Mouse (Mus musculus) midbrain, embryonic 12.5 days (tissue): ENCODE results near the gene Tfap2e. TPM values are rescaled to one million over a fixed set of nuclear protein-coding genes. Genes with fewer than 3 reads are reported as not detected.
A peak's percentile ranks its signal among the peaks of the same experiment; 100 is the strongest.

Experiments
- ATAC-seq: fragments of 200-750 bp; cut with Nextera tagmentation; 2 replicates; pipeline ENCODE4 v1.8.0; 2017; ENCODE audit warnings: low read depth, moderate TSS enrichment, moderate library complexity; ENCODE audit not compliant: low FRiP score
- H3K27ac ChIP-seq: fragments of 300-500 bp; sonication (generic); replicated peaks from 2 replicates; pipeline ENCODE4 v1.5.1; 2016; ENCODE audit warnings: mild to moderate bottlenecking
- H3K27me3 ChIP-seq: fragments of 300-500 bp; sonication (generic); 2 replicates; pipeline ENCODE4 v1.6.1; 2016; ENCODE audit warnings: mild to moderate bottlenecking
- H3K36me3 ChIP-seq: fragments of 300-500 bp; sonication (generic); 2 replicates; pipeline ENCODE4 v1.6.1; 2016
- H3K4me1 ChIP-seq: fragments of 300-500 bp; sonication (generic); 2 replicates; pipeline ENCODE4 v1.6.1; 2016
- H3K4me2 ChIP-seq: fragments of 300-500 bp; sonication (generic); replicated peaks from 2 replicates; pipeline ENCODE4 v1.6.1; 2016; ENCODE audit warnings: mild to moderate bottlenecking, moderate library complexity
- H3K4me3 ChIP-seq: fragments of 300-500 bp; sonication (generic); 2 replicates; pipeline ENCODE4 v1.5.1; 2016; ENCODE audit warnings: mild to moderate bottlenecking
- H3K9ac ChIP-seq: fragments of 300-500 bp; sonication (generic); replicated peaks from 2 replicates; pipeline ENCODE4 v1.6.1; 2016; ENCODE audit warnings: mild to moderate bottlenecking, moderate library complexity
- H3K9me3 ChIP-seq: fragments of 300-500 bp; sonication (generic); 2 replicates; pipeline ENCODE4 v1.6.1; 2016; ENCODE audit warnings: mild to moderate bottlenecking
- WGBS: fragments of 180-500 bp; shearing (Covaris S2); methylation state at CpG from one replicate; pipeline ENCODE4 v1.1.7; 2016; 5-methylcytosine and 5-hydroxymethylcytosine counted together
- polyA plus RNA-seq: library from polyadenylated mRNA; unstranded; fragments of >200 nt; fragmentation: Nextera tagmentation; extraction: Ambion mirVana; gene quantifications from 2 replicates; pipeline ENCODE4 v1.2.1, GENCODE M21; 2016

The Tfap2e gene
- polyA plus RNA-seq, 1 experiment from 2014 or later, result 2.2 TPM

DNA sequence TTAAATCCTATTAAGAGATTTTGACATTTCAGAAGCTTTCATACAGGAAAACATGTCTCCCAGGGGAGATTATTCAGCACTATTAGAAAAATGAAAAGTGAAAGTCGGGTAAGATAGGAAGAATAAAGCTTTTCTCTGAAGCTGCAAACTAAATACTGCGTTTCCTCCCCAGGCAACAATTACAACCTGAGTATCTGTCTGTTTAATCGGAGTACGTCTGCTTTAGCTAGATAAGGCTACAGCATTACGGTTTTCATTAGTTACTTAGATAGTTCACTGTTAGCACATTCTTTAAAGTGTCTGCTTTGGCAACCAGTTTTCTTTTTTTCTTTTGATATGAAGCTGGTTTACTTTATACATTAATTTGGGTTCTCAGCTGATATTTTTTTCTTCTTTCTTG, 53.7 kb downstream of the Tfap2e start:
- peaks cover 31% of the 10 kb centered on the region for H3K36me3 ChIP-seq
- H3K9me3 ChIP-seq, result no peaks in the 10 kb centered on the region
- no peak overlapping the region for H3K4me3 ChIP-seq
- 86% methylated on average over 5 of the region's 5 CpGs for WGBS
- no peak for ATAC-seq
- no peak overlapping the region for H3K27ac ChIP-seq
- no peak overlapping the region for H3K9ac ChIP-seq
- H3K27me3 ChIP-seq, result no peaks in the 10 kb centered on the region
- H3K4me2 ChIP-seq, result no peak overlapping the region
- H3K4me1 ChIP-seq, result peaks cover 7% of the 10 kb centered on the region

DNA sequence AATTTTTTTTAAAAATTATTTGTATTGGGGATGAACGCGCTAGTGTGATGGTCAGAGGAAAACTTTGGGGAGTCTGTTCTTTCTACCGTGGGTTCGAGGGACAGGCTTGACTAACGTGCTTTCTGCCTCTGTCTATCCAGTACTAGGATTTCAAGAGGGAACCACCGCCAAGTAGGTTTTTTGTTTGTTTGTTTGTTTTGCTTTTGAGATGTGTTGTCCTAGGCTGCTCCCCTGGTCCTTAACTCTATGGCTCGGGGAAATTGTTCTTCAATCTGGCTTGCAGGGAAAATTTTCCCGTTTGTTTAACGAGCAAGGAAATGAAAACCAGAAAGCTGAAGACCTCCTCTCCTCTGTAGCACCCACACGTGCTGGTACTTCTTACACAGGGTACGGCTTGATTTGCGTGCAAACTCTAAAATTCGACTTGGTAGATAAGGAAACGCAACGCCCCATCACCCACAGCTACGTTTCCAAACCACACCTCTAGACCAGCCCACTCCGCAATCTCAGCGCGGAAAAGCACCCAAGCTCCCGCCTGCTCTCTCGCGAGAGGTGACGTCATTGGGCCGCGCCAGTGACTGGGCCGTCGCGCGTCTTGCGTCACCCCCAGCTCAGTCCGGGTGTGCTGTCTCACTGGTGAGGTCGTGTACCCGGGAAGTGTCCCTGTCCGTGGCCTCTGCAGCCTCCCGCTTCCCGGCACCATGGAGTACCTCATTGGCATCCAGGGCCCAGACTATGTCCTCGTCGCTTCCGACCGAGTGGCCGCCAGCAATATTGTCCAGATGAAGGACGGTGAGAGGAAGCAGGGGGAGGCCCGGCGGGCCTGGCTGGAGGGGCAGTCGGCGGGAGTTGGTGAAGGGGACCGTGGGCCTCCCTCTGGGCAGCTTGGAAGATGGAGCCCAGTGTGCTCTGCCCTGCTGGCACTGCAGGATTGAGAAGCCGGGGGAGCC, 58.7 kb downstream of the Tfap2e start, which contains the start of gene Psmb2:
Gene Psmb2, plus strand, starts transcription at position 577 of the 950 bp plus-strand sequence.
- H3K27me3 ChIP-seq, result no peaks in the 10 kb centered on the region
- H3K4me1 ChIP-seq, result peaks cover 7% of the 10 kb centered on the region
- H3K27ac ChIP-seq, result peak within 1 kb of the TSS; percentile 75
- H3K4me2 ChIP-seq, result peak within 1 kb of the TSS; percentile 84
- H3K4me3 ChIP-seq, result peak within 1 kb of the TSS; percentile 98
- WGBS, result 3% methylated on average over 48 of the region's 48 CpGs
- H3K9me3 ChIP-seq, result no peaks in the 10 kb centered on the region
- ATAC-seq, result peak; percentile 97
- H3K36me3 ChIP-seq, result no peaks in the 10 kb centered on the region; the same call in 1 of the 2 replicates
- peak within 1 kb of the TSS; percentile 98 for H3K9ac ChIP-seq

DNA sequence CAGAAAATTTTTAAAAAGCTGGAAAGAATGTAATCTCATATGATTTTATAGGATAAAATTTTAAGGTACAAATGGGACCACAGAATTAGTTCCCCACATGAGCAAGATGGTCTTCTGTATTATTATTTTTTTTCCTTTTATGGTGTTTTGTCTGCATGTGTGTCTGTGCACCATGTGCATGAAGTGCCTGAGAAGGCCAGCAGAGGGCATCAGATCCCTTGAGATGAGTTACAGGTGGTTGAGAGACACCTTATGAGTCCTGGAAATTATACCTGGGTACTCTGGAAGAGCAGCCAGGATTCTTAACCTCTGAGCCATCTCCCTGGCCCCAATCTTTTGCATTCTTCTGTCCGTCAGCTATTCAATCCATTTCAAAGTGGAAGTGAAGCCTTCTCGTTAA, 69.0 kb downstream of the Tfap2e start:
- Histone ChIP-seq H3K4me3 (no peak overlapping the region), H3K9me3 (peaks cover 5% of the 10 kb centered on the region; the same call in 1 of the 2 replicates), H3K27ac (no peak overlapping the region), H3K4me1 (no peaks in the 10 kb centered on the region), H3K9ac (no peak overlapping the region), H3K36me3 (no peaks in the 10 kb centered on the region), H3K4me2 (no peak overlapping the region), H3K27me3 (0 out of 2 replicates have a peak, but pooled peaks cover 11% of the 10 kb centered on the region)
- ATAC-seq, result no peak
- 91% methylated on average over 2 of the region's 2 CpGs for WGBS

Other genes starting within 250 kb of the Tfap2e start
- gene Ago4, start 202.8 kb downstream of the Tfap2e start, polyA plus RNA-seq, result 8.2 and 9.7 TPM in 2 replicates
- gene Clspn, start 179.3 kb downstream of the Tfap2e start, polyA plus RNA-seq, result 34.4 and 35.7 TPM in 2 replicates
- 1.5 and 1.9 TPM in 2 replicates for gene 5730409E04Rik, start 126.4 kb downstream of the Tfap2e start, polyA plus RNA-seq
- gene Psmb2, start 58.6 kb downstream of the Tfap2e start, polyA plus RNA-seq, result 435 and 444 TPM in 2 replicates
- 48.9 and 49.9 TPM in 2 replicates for gene Ncdn, start 17.2 kb upstream of the Tfap2e start, polyA plus RNA-seq
- 32.9 and 35.0 TPM in 2 replicates for gene AU040320, start 17.3 kb upstream of the Tfap2e start, polyA plus RNA-seq
- 42.7 and 43.5 TPM in 2 replicates for gene Zmym4, start 231.9 kb upstream of the Tfap2e start, polyA plus RNA-seq